ENCODE assay signal across 8 mouse cellular contexts in genomic region chr2:20339919-20340318, GRCm38 (mm10).
A peak's percentile ranks its signal among the peaks of the same experiment; 100 is the strongest.
DNase-seq lines count a peak whose midpoint lies in the region; ATAC-seq and TF ChIP-seq lines count a peak whose summit lies in the region.

No protein-coding gene starts in this region.

- 0 out of 2 replicates have a peak, but pooled peaks cover 3% of the 10 kb centered on the region for H3K4me1 ChIP-seq in heart, postnatal 0 days (ENCODE audit: control insufficient read depth, insufficient read depth)
- peaks cover 8% of the 10 kb centered on the region for H3K4me1 ChIP-seq in forebrain, embryonic 16.5 days (replicated peaks; ENCODE audit: control insufficient read depth, insufficient read depth, low read length)
- peaks cover 5% of the 10 kb centered on the region; the same call in 1 of the 2 replicates for H3K4me1 ChIP-seq in neural tube, embryonic 15.5 days

- no peak for ATAC-seq in heart, postnatal 0 days (ENCODE audit: insufficient read depth, low read depth)
- peak; percentile 59; the same call in 1 of the 2 replicates for ATAC-seq in forebrain, embryonic 16.5 days
- no peak for ATAC-seq in neural tube, embryonic 15.5 days (ENCODE audit: low FRiP score)

- peak overlapping the region; percentile 52 for H3K4me2 ChIP-seq in heart, postnatal 0 days (ENCODE audit: low read depth, low read length)
- peak overlapping the region; percentile 54 for H3K4me2 ChIP-seq in forebrain, embryonic 16.5 days (ENCODE audit: low read length)
- H3K4me2 ChIP-seq in neural tube, embryonic 15.5 days = peak overlapping the region; percentile 50

- no peak for TF ChIP-seq CTCF in heart, postnatal 0 days (IDR thresholded peaks at IDR 0.05; ENCODE audit: low read depth)

- no peak for DNase-seq in heart, postnatal 0 days (ENCODE audit: low spot score)
- DNase-seq in heart, postnatal 25 days (ENCODE audit: low spot score) = no peak
- DNase-seq in kidney, postnatal 4 days = peak; percentile 30 to 62
- DNase-seq in yolk sac, embryonic 10.5 days (ENCODE audit: low spot score) = no peak
- DNase-seq in urinary bladder, adult 18-20 months (ENCODE audit: low spot score in 2 of 2) = no peak
- no peak for DNase-seq in urinary bladder, postnatal 10 days (ENCODE audit: low spot score)

- H3K9me3 ChIP-seq in heart, postnatal 0 days (replicated peaks; ENCODE audit: control insufficient read depth, low read length) = no peaks in the 10 kb centered on the region
- H3K9me3 ChIP-seq in forebrain, embryonic 16.5 days (ENCODE audit: control insufficient read depth, low read length) = no peaks in the 10 kb centered on the region
- no peaks in the 10 kb centered on the region for H3K9me3 ChIP-seq in neural tube, embryonic 15.5 days (replicated peaks)

- H3K27ac ChIP-seq in heart, postnatal 0 days (ENCODE audit: low read depth) = no peak overlapping the region
- no peak overlapping the region for H3K27ac ChIP-seq in forebrain, embryonic 16.5 days (ENCODE audit: low read length)
- H3K27ac ChIP-seq in neural tube, embryonic 15.5 days (replicated peaks) = no peak overlapping the region

- no peak overlapping the region for H3K9ac ChIP-seq in heart, postnatal 0 days (replicated peaks; ENCODE audit: low read depth, low read length)
- H3K9ac ChIP-seq in forebrain, embryonic 16.5 days (replicated peaks; ENCODE audit: low read depth, low read length) = peak overlapping the region; percentile 34; the same call in 1 of the 2 replicates
- 0 out of 2 replicates have a peak overlapping the region, but pooled peaks have one; percentile 3 for H3K9ac ChIP-seq in neural tube, embryonic 15.5 days (replicated peaks)

- H3K27me3 ChIP-seq in heart, postnatal 0 days (ENCODE audit: control insufficient read depth, insufficient read depth, low read length) = no peaks in the 10 kb centered on the region
- no peaks in the 10 kb centered on the region for H3K27me3 ChIP-seq in forebrain, embryonic 16.5 days (replicated peaks; ENCODE audit: control insufficient read depth, insufficient read depth, low read length)
- H3K27me3 ChIP-seq in neural tube, embryonic 15.5 days (replicated peaks) = no peaks in the 10 kb centered on the region

- no peak for TF ChIP-seq EP300 in heart, postnatal 0 days (IDR thresholded peaks at IDR 0.05; ENCODE audit: low read depth)

- H3K4me3 ChIP-seq in heart, postnatal 0 days (ENCODE audit: low read depth, low read length) = 0 out of 2 replicates have a peak overlapping the region, but pooled peaks have one; percentile 17
- peak overlapping the region; percentile 31 for H3K4me3 ChIP-seq in forebrain, embryonic 16.5 days (replicated peaks; ENCODE audit: low read length)
- peak overlapping the region; percentile 24 for H3K4me3 ChIP-seq in neural tube, embryonic 15.5 days (replicated peaks)

- intact Hi-C loops in heart, postnatal 25 days (cut with DNase I) = loop anchor here (10.0 kb wide), 1 partner anchor 145 kb away; no protein-coding TSS in a partner anchor

- WGBS in heart, postnatal 0 days = 23% methylated on average over 12 of the region's 12 CpGs
- 6% methylated on average over 12 of the region's 12 CpGs for WGBS in forebrain, embryonic 16.5 days
- WGBS in neural tube, embryonic 15.5 days = 16% methylated on average over 12 of the region's 12 CpGs

- no peaks in the 10 kb centered on the region for H3K36me3 ChIP-seq in heart, postnatal 0 days (replicated peaks; ENCODE audit: control insufficient read depth, insufficient read depth, low read length)
- H3K36me3 ChIP-seq in forebrain, embryonic 16.5 days (ENCODE audit: control insufficient read depth, insufficient read depth) = no peaks in the 10 kb centered on the region
- H3K36me3 ChIP-seq in neural tube, embryonic 15.5 days = no peaks in the 10 kb centered on the region

Comparison
In these comparisons a context has a peak if more than half of its experiments do, and no peak if none do; other contexts are left out.
1. DNase-seq: peak in kidney, postnatal 4 days (2 of 2); none in heart, postnatal 0 days (single experiment), heart, postnatal 25 days (single experiment), yolk sac, embryonic 10.5 days (single experiment), urinary bladder, adult 18-20 months (0 of 2) and urinary bladder, postnatal 10 days (single experiment).
2. Peak in every context shown above with its lines, with median percentiles within 50 percentile points of each other: H3K4me2 ChIP-seq and H3K4me3 ChIP-seq.